Mouse (Mus musculus): ENCODE measurements around the gene Msto1.
"Not testable (repeated sequence)": the region's sequence is repeated elsewhere in the genome, so short reads cannot be mapped to it uniquely, and the experiment has no call there.

Gene Msto1

DNA sequence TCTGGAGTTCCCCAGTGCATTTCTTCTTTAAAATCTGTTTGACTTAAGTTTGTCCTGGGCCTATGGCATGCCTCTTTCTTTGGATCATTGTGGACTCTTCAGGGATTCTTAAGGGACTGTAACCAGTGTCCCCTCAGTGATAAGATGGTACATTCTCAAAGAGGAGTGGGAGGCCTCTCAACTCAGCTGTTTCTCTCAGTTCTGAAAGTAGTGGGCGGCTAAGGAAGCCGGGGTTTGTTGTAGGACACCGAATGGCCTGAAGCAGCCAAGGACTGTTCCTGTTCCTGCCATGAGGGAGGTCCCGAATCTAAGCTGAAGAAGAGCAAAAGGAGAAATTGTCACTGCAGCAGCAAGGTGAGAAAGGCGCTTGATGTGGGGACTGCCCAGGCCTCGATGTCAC lies 8.6 kb downstream of the Msto1 start:
- in situ Hi-C loops (cut with MboI, MseI) = loop anchor here (5.0 kb wide), 1 partner anchor 53 kb away; no protein-coding TSS in a partner anchor

DNA sequence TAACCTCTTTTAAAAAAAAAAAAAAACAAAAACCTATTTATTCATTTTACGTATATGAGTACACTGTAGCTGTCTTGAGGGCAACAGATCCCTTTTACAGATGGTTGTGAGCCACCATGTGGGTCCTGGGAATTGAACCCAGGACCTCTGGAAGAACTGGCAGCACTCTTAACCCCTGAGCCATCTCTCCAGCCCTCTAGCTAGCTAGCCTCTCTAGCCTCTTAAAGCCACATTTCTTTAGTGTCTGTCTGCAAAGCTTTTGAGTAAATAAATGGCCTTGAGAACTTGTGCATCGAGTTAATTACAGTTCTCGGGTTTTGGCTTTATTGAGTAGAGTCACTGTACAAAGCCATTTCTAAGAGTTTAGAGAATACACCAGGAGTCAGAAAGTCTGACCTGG lies 9.0 kb downstream of the Msto1 start:
- in situ Hi-C loops (cut with MboI, MseI) = loop anchor here (5.0 kb wide), 1 partner anchor 53 kb away; no protein-coding TSS in a partner anchor

DNA sequence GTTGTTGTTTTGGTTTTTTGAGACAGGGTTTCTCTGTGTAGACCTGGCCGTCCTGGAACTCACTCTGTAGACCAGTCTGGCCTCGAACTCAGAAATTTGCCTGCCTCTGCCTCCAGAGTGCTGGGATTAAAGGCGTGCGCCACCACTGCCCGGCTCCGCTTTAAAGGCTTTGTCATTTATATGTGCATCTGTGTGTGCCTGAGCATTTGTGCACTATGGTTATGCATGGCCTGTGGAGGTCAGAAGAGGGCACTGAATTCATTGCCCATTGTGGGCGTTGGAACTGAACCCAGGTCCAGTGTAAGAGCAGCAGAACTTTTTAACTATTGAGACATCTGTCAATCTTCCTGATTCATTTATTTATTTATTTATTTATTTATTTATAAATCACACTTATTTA lies 20.8 kb downstream of the Msto1 start:
- in situ Hi-C loops (cut with MboI, MseI) = loop anchor here (5.0 kb wide), 1 partner anchor 81 kb away; no protein-coding TSS in a partner anchor

DNA sequence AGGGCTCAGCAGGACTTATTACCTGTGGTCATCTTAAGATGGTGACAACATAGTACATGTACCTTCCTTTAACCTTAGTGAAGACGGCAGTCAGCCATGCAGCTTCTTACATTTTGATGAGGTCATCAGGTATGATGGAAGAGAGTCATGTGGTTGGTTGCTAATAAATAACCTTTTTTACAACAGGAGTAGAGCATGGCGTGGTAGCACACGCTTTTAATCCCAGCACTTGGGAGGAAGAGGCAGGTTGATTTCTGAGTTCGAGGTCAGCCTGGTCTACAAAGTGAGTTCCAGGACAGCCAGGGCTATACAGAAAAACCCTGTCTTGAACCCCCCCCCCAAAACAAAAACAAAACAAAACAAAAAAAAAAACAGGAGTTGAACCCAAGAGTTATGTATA lies 31.3 kb downstream of the Msto1 start:
- in situ Hi-C loops (cut with MboI, MseI) = not testable (repeated sequence)

DNA sequence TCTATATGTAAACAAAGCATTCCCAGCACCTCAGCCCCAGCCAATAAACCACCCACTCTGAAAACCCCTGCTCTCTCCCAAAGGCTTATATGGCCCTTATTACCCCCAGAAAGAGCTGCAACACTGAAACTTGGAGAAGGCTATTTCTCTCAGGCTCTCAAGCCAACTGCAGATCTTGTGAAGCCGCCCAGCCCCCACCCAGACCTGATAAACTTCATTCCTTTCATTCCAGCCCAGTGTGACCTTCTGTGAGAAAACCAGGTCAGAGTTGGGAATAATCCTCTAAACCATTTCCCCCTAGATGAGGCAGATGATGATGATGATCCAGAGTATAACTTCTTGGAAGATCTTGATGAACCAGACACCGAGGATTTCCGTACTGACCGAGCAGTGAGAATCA lies 45.4 kb downstream of the Msto1 start:
- in situ Hi-C loops (cut with MboI, MseI) = not testable (repeated sequence)

DNA sequence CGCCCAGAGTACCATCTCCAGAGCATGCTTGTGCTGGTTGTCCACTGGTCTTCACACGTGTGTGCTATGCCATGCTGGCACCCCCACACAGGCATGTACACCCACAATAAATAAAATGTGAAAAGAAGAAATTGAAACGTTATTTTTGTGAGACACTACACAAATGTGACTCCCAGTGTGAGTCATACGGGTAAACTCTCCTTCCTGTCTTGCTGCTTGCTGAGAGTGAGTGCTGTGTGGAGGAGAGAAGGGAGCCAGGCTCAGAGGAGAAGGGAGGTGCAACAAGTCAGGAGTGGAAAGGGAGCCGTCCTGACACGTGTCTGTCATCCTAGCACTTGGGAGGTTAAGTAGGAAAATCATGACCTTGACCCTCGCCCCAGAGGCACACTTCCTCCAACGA lies 46.6 kb downstream of the Msto1 start:
- in situ Hi-C loops (cut with MboI, MseI) = not testable (repeated sequence)

DNA sequence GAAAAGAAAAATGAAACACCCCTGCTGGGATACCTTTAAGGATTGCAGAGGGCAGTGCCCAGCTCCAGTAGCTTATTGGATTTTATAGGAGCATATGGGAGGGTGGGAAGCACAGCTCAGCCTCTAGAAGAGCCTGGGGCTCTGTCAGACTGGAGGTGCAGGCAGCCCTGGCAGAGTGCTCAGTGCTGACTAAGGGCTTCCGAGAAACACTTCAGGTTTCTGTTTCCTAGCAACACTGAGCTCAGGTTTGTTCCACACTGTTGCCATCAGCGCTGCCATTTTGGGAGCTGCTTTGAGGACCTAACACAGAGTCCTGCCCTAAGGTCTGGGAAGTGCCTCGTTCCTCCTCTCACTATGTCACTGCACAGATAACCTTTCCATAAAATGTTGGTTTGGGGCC lies 47.1 kb downstream of the Msto1 start:
- in situ Hi-C loops (cut with MboI, MseI) = not testable (repeated sequence)

DNA sequence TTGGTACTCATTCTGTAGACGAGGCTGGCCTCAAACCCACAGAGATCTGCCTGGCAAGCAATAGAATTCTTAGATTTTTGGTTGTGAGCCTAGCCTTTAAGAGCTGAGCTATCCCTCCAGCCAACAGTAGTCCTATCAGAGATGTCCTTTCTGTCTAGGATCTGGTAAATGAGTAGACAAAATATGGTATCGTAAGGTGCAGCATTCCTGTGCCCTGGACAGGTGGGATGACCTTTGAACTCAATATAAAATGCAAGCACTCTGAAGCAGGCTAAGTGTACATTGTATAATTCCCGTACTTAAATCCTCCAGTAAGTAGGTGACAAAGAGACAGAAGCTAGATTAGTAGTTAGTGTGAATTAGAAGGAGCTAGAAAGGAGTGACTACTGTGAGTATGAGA lies 51.7 kb downstream of the Msto1 start:
- in situ Hi-C loops (cut with MboI, MseI) = no loop called here

DNA sequence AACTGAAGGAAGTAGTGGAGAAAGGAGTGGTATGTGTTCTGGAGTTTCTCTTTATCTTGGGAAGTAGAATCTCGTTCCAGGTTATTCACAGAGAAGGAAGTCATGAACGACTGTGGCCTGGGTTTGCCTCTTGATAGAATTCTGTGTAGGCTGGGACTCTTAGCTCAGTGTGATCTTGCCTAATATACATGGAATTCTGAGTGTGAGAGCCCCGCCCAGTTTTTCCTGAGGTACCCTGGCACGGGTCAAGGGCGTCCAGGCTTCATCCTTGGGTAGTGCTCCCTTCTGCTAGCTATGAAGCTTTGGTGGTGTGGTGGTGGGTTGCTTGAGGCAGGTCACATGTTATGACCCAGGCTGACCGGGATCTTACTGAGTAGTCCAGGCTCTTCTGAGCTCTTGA lies 58.0 kb downstream of the Msto1 start:
- in situ Hi-C loops (cut with MboI, MseI) = loop anchor here (10.0 kb wide), 1 partner anchor 71 kb away; no protein-coding TSS in a partner anchor
